Mouse (Mus musculus) heart, adult 11 months (tissue): ENCODE measurements around the gene Nlgn3.

Experiments used
- DNase-seq: peaks from one replicate; pipeline ENCODE4 v3.0.0; 2022

Nlgn3 gene

GRCm38 (mm10) chrX:101299055-101299454, at the start of gene Nlgn3:
Gene Nlgn3 (plus strand): TSS chrX:101299168.
- DNase-seq: no peak

- peak; percentile 99 for DNase-seq
Measured at GRCm38 (mm10) chrX:101253952-101254729, 44.8 kb upstream of the Nlgn3 start, which contains the start of gene Foxo4. Gene Foxo4 (plus strand): TSS chrX:101254528.

GRCm38 (mm10) chrX:101254740-101255139, 44.2 kb upstream of the Nlgn3 start:
- peak; percentile 91 for DNase-seq

DNA sequence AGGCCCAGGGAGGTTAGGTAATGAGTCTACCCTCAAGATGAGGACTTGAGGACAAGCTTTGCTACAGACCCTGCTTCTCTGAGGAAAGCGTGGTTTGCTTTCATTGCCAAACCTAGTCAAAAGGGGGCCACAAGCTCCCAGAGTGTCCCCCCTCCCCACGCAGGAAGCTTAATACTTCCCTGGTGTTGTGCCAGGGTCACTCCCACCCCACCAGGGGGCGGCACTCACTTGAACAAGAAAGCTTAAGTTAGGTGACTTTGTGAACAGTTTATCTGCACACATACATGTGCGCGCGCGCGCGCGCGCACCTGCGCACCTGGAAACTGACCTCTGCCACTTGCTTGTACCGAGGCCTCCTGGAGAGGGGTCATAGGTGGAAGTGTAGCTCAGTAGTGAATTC, 42.4 kb upstream of the Nlgn3 start:
- no peak for DNase-seq

- no peak for DNase-seq
Measured at GRCm38 (mm10) chrX:101260441-101261325, 38.3 kb upstream of the Nlgn3 start.

- DNase-seq: no peak
Measured at GRCm38 (mm10) chrX:101263892-101264291, 35.1 kb upstream of the Nlgn3 start, which contains the start of gene Gm614. Gene Gm614 (minus strand): TSS chrX:101263992.

DNA sequence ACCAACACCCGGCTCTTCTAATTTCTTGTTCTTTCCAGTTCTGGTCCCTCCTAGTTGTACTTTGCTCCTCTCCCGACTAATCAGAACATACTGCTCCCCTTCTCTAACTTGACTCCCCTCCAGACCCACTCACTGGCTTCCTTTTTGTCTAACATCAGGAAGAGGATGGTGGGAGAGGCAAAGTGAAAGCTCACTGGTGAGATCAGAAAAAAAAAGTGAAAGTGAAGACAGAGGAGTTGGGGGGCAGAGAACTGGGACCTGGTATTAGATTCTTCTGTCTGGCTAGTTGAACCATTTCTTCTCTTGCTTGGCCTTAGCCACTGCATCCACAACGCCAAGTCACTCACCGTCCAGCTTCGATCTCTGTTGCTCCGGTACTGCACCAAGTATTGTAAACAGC, 32.3 kb upstream of the Nlgn3 start:
- peak; percentile 54 for DNase-seq

DNA sequence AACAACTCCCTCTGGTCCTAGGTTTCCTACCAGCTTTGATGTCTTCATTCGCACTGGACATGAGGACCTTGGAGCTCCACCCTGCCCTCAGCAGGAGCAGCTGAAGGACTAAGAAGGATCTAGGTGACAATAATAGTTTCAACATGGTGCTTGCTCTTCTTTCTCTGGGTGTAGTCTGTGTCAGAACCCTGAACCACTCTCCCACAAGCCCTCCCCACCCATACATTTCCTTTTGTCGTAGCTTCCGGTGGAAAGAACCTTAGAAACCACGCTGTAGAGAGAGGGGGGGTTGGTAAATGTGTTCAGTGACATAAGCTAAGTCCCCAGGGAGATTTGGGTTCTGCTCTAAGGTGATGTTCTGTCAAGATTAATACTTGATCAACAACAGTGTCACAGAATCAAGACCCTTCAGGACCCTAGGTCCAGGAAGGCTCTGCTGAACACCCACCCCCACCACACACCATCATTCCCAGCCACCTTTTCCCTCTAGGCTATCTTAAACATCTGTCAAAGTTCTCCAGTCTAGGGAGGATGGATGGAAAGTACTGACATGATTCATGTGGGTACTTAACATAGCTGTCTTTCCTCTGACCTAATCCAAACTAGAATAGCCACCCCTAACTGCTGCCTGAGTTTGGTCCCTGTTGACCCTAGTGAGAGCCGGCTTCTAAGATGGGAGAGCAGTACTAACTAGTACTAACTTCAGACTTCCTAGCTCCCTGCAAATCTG, 30.8 kb upstream of the Nlgn3 start, which contains the start of gene Il2rg:
Gene Il2rg, minus strand, starts transcription at position 231 of the 730 bp plus-strand sequence.
- DNase-seq: peak; percentile 89

GRCm38 (mm10) chrX:101268755-101269124, 30.2 kb upstream of the Nlgn3 start, which contains the start of gene Gm20489:
Gene Gm20489 (minus strand): TSS chrX:101269023.
- peak; percentile 45 for DNase-seq

- no peak for DNase-seq
Measured at GRCm38 (mm10) chrX:101273410-101273809, 25.6 kb upstream of the Nlgn3 start.

- DNase-seq: peak; percentile 99
Measured at GRCm38 (mm10) chrX:101273875-101274738, 24.9 kb upstream of the Nlgn3 start, which contains the start of gene Med12. Gene Med12 (plus strand): TSS chrX:101274030.

- DNase-seq: peak; percentile 75
Measured at GRCm38 (mm10) chrX:101282813-101283212, 16.2 kb upstream of the Nlgn3 start.

- DNase-seq: peak; percentile 82
Measured at GRCm38 (mm10) chrX:101285534-101285933, 13.4 kb upstream of the Nlgn3 start.

DNA sequence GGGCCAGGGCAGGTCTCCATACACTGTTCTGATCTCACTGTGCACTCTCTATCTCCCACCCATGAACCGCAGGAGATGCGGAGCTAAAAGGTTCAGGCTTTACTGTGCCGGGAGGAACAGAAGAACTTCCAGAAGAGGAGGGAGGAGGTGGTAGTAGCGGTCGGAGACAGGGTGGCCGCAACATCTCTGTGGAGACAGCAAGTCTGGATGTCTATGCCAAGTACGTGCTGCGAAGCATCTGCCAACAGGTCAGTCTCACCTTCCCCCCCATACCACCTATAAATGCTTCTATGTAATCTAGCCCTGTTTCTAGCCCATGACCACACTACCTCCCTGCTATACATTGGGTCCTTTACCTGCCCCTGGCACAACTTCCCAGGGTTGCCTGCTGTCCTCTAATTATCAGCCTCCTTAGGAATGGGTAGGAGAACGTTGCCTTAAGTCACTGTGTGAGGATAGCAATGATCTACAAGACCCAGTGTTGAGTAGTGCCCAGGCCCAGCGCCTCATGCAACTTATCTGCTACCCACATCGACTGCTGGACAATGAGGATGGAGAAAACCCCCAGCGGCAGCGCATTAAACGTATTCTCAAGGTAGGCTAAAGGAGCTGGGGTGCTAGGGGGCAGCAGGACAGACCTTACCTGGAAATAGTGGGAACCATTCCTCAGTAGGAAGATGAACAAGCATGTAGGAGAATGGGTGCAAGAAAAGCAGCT, 12.9 kb upstream of the Nlgn3 start:
- DNase-seq: peak; percentile 82

- DNase-seq: peak; percentile 18
Measured at GRCm38 (mm10) chrX:101287543-101287942, 11.4 kb upstream of the Nlgn3 start.

- no peak for DNase-seq
Measured at GRCm38 (mm10) chrX:101288432-101288831, 10.5 kb upstream of the Nlgn3 start.

GRCm38 (mm10) chrX:101289037-101289436, 9.9 kb upstream of the Nlgn3 start:
- peak; percentile 64 for DNase-seq

DNA sequence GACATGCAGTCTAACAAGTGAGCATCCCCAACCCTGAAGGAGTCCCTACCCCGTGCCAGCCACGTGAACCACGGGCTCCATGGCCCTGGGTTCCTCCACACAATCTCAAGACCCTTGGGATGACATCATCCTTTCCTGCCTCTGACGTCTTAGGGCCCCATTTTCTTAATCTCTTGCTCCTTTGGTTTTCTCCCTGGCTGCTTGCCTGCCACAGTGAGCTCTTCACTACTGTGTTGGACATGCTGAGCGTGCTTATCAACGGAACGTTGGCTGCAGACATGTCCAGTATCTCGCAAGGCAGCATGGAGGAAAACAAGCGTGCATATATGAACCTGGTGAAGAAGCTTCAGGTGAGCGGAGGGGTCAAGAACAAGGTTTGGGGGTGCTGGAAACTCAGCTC, 8.9 kb upstream of the Nlgn3 start:
- DNase-seq: peak; percentile 70

DNA sequence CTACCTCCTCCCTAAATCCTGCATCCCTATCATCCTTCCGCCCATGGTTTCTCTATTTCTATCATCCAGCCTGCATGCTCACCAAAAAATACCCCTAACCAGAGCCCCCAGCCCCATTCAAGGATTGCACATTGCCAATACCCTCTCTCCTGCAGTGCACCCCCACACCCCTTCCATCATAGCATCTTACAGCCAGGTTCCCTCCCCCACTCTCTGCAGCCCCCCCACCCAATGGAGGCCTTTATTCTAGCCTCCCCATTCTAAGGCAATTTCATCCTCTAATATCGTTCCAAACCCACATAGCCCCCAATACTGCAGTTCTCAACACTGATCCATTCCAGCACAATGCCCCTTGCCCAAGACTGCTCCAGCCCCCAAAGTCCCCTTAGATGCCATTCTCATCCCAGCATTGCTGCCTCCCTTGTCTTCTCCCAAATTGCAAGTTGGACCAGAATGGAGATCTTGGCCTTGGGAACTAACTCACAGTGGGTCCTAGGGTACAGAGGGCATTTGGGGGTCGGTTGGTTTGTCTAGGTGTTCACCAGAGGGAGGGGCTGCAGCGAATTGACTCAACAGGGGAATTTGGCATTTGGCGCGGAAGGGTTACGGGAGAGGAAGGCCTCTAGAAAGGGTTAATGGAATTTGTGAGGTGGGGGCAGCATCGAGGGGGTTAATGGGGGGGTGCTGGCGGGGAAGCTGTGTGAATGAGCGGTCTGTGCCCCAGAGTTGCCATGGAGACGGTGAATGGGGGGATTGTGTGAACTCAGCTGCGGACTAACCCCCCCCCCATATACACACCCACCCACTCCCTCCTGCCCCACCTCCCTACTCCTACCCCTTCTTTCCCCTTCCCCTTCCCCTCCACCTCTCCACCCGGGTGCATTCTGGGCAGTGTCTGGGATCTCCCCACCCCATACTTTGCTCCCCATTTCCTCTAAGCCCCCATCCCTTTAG, 782 bp downstream of the Nlgn3 start:
- no peak for DNase-seq
